Mouse (Mus musculus) hindbrain, embryonic 10.5 days (tissue): ENCODE results near the gene Chmp4b. TPM values are rescaled to one million over a fixed set of nuclear protein-coding genes. Genes with fewer than 3 reads are reported as not detected.

ENCODE experiments used
- DNase-seq: peaks from one replicate; pipeline ENCODE4 v3.0.0-alpha.2; 2017; ENCODE audit warnings: low spot score
- H3K27ac ChIP-seq: fragments of 300-500 bp; sonication (generic); 2 replicates; pipeline ENCODE4 v1.5.1; 2016; ENCODE audit warnings: mild to moderate bottlenecking, moderate library complexity
- H3K27me3 ChIP-seq: fragments of 300-500 bp; sonication (generic); 2 replicates; pipeline ENCODE4 v1.6.1; 2016; ENCODE audit warnings: mild to moderate bottlenecking; ENCODE audit not compliant: poor library complexity, insufficient read depth, severe bottlenecking
- H3K36me3 ChIP-seq: fragments of 300-500 bp; sonication (generic); 2 replicates; pipeline ENCODE4 v1.6.1; 2016; ENCODE audit warnings: mild to moderate bottlenecking, moderate library complexity
- H3K4me1 ChIP-seq: fragments of 300-500 bp; sonication (generic); replicated peaks from 2 replicates; pipeline ENCODE4 v1.6.1; 2016; ENCODE audit warnings: mild to moderate bottlenecking
- H3K4me3 ChIP-seq: fragments of 300-500 bp; sonication (generic); 2 replicates; pipeline ENCODE4 v1.5.1; 2016; ENCODE audit warnings: mild to moderate bottlenecking, moderate library complexity
- H3K9me3 ChIP-seq: fragments of 300-500 bp; sonication (generic); 2 replicates; pipeline ENCODE4 v1.6.1; 2016; ENCODE audit warnings: mild to moderate bottlenecking, moderate library complexity
- WGBS: fragments of 180-500 bp; shearing (Covaris S2); methylation state at CpG from one replicate; pipeline ENCODE4 v1.1.7; 2016; 5-methylcytosine and 5-hydroxymethylcytosine counted together
- polyA plus RNA-seq: library from polyadenylated mRNA; unstranded; fragments of >200 nt; fragmentation: Nextera tagmentation; extraction: Ambion mirVana; gene quantifications from 2 replicates; pipeline ENCODE4 v1.2.1, GENCODE M21; 2016

Chmp4b gene
- polyA plus RNA-seq, 1 experiment from 2014 or later, result 18.1 TPM

GRCm38 (mm10) chr2:154742911-154743819 is 91.7 kb downstream of the Chmp4b start:
- no peak for DNase-seq
- no peaks in the 10 kb centered on the region for H3K36me3 ChIP-seq
- peaks cover 14% of the 10 kb centered on the region for H3K4me1 ChIP-seq
- no peaks in the 10 kb centered on the region for H3K9me3 ChIP-seq
- 64% methylated on average over 10 of the region's 10 CpGs for WGBS
- H3K4me3 ChIP-seq, result no peak overlapping the region
- H3K27me3 ChIP-seq, result no peaks in the 10 kb centered on the region; the same call in 1 of the 2 replicates
- no peak overlapping the region for H3K27ac ChIP-seq

DNA sequence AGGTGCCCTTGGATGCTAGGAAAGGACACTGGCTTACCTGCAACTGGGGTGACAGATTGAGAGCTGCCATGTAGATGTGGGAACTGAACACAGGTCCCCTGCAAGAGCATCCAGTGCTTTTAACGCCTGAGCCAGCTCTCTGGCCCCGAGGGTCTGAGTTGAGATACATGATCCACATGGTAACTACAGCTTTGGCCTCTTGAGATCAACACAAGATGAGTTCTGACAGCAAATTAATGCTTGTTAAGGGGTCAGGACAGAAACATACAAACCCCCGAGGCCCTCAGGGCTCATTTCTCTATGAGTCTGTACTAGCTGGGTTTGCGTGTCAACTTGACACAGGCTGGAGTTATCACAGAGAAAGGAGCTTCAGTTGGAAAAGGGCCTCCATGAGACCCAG is 92.4 kb downstream of the Chmp4b start:
- no peaks in the 10 kb centered on the region for H3K9me3 ChIP-seq
- no peak overlapping the region for H3K4me3 ChIP-seq
- DNase-seq, result no peak
- H3K27me3 ChIP-seq, result no peaks in the 10 kb centered on the region; the same call in 1 of the 2 replicates
- peaks cover 14% of the 10 kb centered on the region for H3K4me1 ChIP-seq
- no peak overlapping the region for H3K27ac ChIP-seq
- no peaks in the 10 kb centered on the region for H3K36me3 ChIP-seq
- 66% methylated on average over 4 of the region's 4 CpGs for WGBS

Other genes with a start within 250 kb of the Chmp4b start
- gene Snta1, start 243.6 kb upstream of the Chmp4b start, polyA plus RNA-seq, result 5.3 and 7.9 TPM in 2 replicates
- gene Cbfa2t2, start 215.2 kb upstream of the Chmp4b start, polyA plus RNA-seq, result 79.1 and 84.9 TPM in 2 replicates
- gene 1700003F12Rik, start 104.6 kb upstream of the Chmp4b start, polyA plus RNA-seq, result 9.5 and 10.0 TPM in 2 replicates
- 0.60 and 1.3 TPM in 2 replicates for gene Actl10, start 99.9 kb upstream of the Chmp4b start, polyA plus RNA-seq
- gene Necab3, start 92.8 kb upstream of the Chmp4b start, polyA plus RNA-seq, result 9.8 and 16.0 TPM in 2 replicates
- gene E2f1, start 81.8 kb upstream of the Chmp4b start, polyA plus RNA-seq, result 41.4 and 43.8 TPM in 2 replicates
- 14.5 and 16.9 TPM in 2 replicates for gene Pxmp4, start 48.0 kb upstream of the Chmp4b start, polyA plus RNA-seq
- 1.3 and 1.4 TPM in 2 replicates for gene Zfp341, start 38.4 kb upstream of the Chmp4b start, polyA plus RNA-seq
- 0.36 TPM in 1 of 2 replicates, not detected in the other for gene 4930519P11Rik, start 38.3 kb upstream of the Chmp4b start, polyA plus RNA-seq
- gene Gm14214, start 118.3 kb downstream of the Chmp4b start, polyA plus RNA-seq, result not detected in 2 replicates
- 52.8 and 77.6 TPM in 2 replicates for gene Raly, start 139.4 kb downstream of the Chmp4b start, polyA plus RNA-seq
- 1.0 and 1.7 TPM in 2 replicates for gene a, start 139.7 kb downstream of the Chmp4b start, polyA plus RNA-seq
- 74.1 and 109 TPM in 2 replicates for gene Eif2s2, start 241.2 kb downstream of the Chmp4b start, polyA plus RNA-seq